Mouse (Mus musculus): ENCODE data around the gene Gm13696.
"Not testable (repeated sequence)": the region's sequence is repeated elsewhere in the genome, so short reads cannot be mapped to it uniquely, and the experiment has no call there.

- TF ChIP-seq CTCF (IDR thresholded peaks at IDR 0.05; ENCODE audit: low read depth, low read length); POLR2AphosphoS5 (IDR thresholded peaks at IDR 0.05; ENCODE audit: insufficient replicate concordance, low read depth, low read length); GATA2 (IDR thresholded peaks at IDR 0.05; ENCODE audit: borderline replicate concordance, low read depth, low read length): not testable (repeated sequence)
These were observed 17.5 kb upstream of the Gm13696 start, which contains the start of gene Gm13698 for GRCm38 (mm10) chr2:83955393-83955792.
